11 mouse cellular contexts compared by ENCODE assay signal in genomic region chr11:62024952-62025351, GRCm38 (mm10).
DNase-seq lines count a peak whose midpoint lies in the region; ATAC-seq and TF ChIP-seq lines count a peak whose summit lies in the region.
"Had no signal": no experiment of that assay in that cellular context is flagged by ENCODE, and none has a peak within 500 bp of the region (broad histone marks: within the 10 kb centered on the region; RNA-seq: fewer than 3 reads in every experiment).

No protein-coding gene starts in this region.

- peak overlapping the region; percentile 48 for H3K27ac ChIP-seq in embryonic facial prominence, embryonic 13.5 days
- no peak overlapping the region for H3K27ac ChIP-seq in embryonic facial prominence, embryonic 10.5 days (replicated peaks)
- peak overlapping the region; percentile 82 for H3K27ac ChIP-seq in kidney, embryonic 15.5 days
- no peak overlapping the region for H3K27ac ChIP-seq in kidney, embryonic 14.5 days (ENCODE audit: low read depth, low read length)
- H3K27ac ChIP-seq in forebrain, postnatal 0 days (ENCODE audit: low read depth, low read length): no peak overlapping the region

- no peak for ATAC-seq in embryonic facial prominence, embryonic 13.5 days (ENCODE audit: insufficient number of reproducible peaks, insufficient read depth, low FRiP score, low TSS enrichment, low read depth)
- no peak for ATAC-seq in kidney, embryonic 15.5 days (replicated peaks; ENCODE audit: low FRiP score)
- ATAC-seq in kidney, embryonic 14.5 days (ENCODE audit: low FRiP score, low TSS enrichment): no peak
- ATAC-seq in forebrain, postnatal 0 days: peak; percentile 50; the same call in 1 of the 2 replicates
- no peak for ATAC-seq in erythroid progenitor cell, adult 5-6 weeks (replicated peaks; ENCODE audit: low FRiP score, poor library complexity, severe bottlenecking)

- H3K9ac ChIP-seq in embryonic facial prominence, embryonic 13.5 days: no peak overlapping the region
- H3K9ac ChIP-seq in kidney, embryonic 15.5 days: no peak overlapping the region
- H3K9ac ChIP-seq in kidney, embryonic 14.5 days (ENCODE audit: low read depth, low read length): no peak overlapping the region
- no peak overlapping the region for H3K9ac ChIP-seq in forebrain, postnatal 0 days
- H3K9ac ChIP-seq: lung, embryonic 14.5 days had no signal

- H3K27me3 ChIP-seq in embryonic facial prominence, embryonic 13.5 days: no peaks in the 10 kb centered on the region
- no peaks in the 10 kb centered on the region; the same call in 1 of the 2 replicates for H3K27me3 ChIP-seq in embryonic facial prominence, embryonic 10.5 days (replicated peaks; ENCODE audit: low read depth, poor library complexity, severe bottlenecking)
- H3K27me3 ChIP-seq in kidney, embryonic 15.5 days: no peaks in the 10 kb centered on the region
- no peaks in the 10 kb centered on the region for H3K27me3 ChIP-seq in kidney, embryonic 14.5 days (ENCODE audit: control insufficient read depth, insufficient read depth, low read length)
- H3K27me3 ChIP-seq in forebrain, postnatal 0 days (ENCODE audit: insufficient read depth, low read length): no peaks in the 10 kb centered on the region

- H3K4me1 ChIP-seq in embryonic facial prominence, embryonic 13.5 days: peaks cover 38% of the 10 kb centered on the region
- peaks cover 30% of the 10 kb centered on the region for H3K4me1 ChIP-seq in embryonic facial prominence, embryonic 10.5 days
- peaks cover 28% of the 10 kb centered on the region; the same call in 1 of the 2 replicates for H3K4me1 ChIP-seq in kidney, embryonic 15.5 days
- no peaks in the 10 kb centered on the region for H3K4me1 ChIP-seq in kidney, embryonic 14.5 days (ENCODE audit: control insufficient read depth, insufficient read depth, low read length)
- H3K4me1 ChIP-seq in forebrain, postnatal 0 days (ENCODE audit: insufficient read depth): peaks cover 11% of the 10 kb centered on the region; the same call in 1 of the 2 replicates

- no peak overlapping the region for H3K4me3 ChIP-seq in embryonic facial prominence, embryonic 13.5 days
- H3K4me3 ChIP-seq in embryonic facial prominence, embryonic 10.5 days: no peak overlapping the region
- no peak overlapping the region for H3K4me3 ChIP-seq in kidney, embryonic 15.5 days (replicated peaks)
- H3K4me3 ChIP-seq in kidney, embryonic 14.5 days (ENCODE audit: low read length): no peak overlapping the region
- no peak overlapping the region for H3K4me3 ChIP-seq in forebrain, postnatal 0 days (ENCODE audit: low read depth, low read length)

- H3K9me3 ChIP-seq in embryonic facial prominence, embryonic 13.5 days: no peaks in the 10 kb centered on the region
- no peaks in the 10 kb centered on the region for H3K9me3 ChIP-seq in embryonic facial prominence, embryonic 10.5 days
- no peaks in the 10 kb centered on the region for H3K9me3 ChIP-seq in kidney, embryonic 15.5 days (replicated peaks)
- H3K9me3 ChIP-seq in kidney, embryonic 14.5 days (ENCODE audit: control insufficient read depth, low read length): no peaks in the 10 kb centered on the region
- no peaks in the 10 kb centered on the region for H3K9me3 ChIP-seq in forebrain, postnatal 0 days (ENCODE audit: low read length)

- no peak overlapping the region for H3K4me2 ChIP-seq in embryonic facial prominence, embryonic 13.5 days
- H3K4me2 ChIP-seq in kidney, embryonic 15.5 days: no peak overlapping the region
- no peak overlapping the region for H3K4me2 ChIP-seq in kidney, embryonic 14.5 days (replicated peaks; ENCODE audit: low read depth, low read length)
- H3K4me2 ChIP-seq in forebrain, postnatal 0 days (ENCODE audit: low read depth): no peak overlapping the region
- H3K4me2 ChIP-seq: lung, embryonic 14.5 days had no signal

- no peak for TF ChIP-seq CTCF in forebrain, postnatal 0 days (IDR thresholded peaks at IDR 0.05; ENCODE audit: low read depth)

- H3K36me3 ChIP-seq in embryonic facial prominence, embryonic 13.5 days: no peaks in the 10 kb centered on the region
- H3K36me3 ChIP-seq in embryonic facial prominence, embryonic 10.5 days (replicated peaks): no peaks in the 10 kb centered on the region
- no peaks in the 10 kb centered on the region for H3K36me3 ChIP-seq in kidney, embryonic 15.5 days
- no peaks in the 10 kb centered on the region for H3K36me3 ChIP-seq in kidney, embryonic 14.5 days (ENCODE audit: control insufficient read depth, insufficient read depth, low read length)
- H3K36me3 ChIP-seq in forebrain, postnatal 0 days (ENCODE audit: insufficient read depth): no peaks in the 10 kb centered on the region

- DNase-seq in embryonic facial prominence, embryonic 10.5 days (ENCODE audit: low spot score): no peak
- peak; percentile 68 for DNase-seq in cerebellum, adult 8-10 months
- DNase-seq in forebrain, postnatal 0 days: peak; percentile 55
- DNase-seq in adrenal gland, postnatal 25 days: no peak
- DNase-seq: adrenal gland, adult 8-10 months; gastrocnemius, postnatal 36 days had no signal

- WGBS in embryonic facial prominence, embryonic 13.5 days: 35% methylated on average over 5 of the region's 5 CpGs
- WGBS in embryonic facial prominence, embryonic 10.5 days: 71% methylated on average over 5 of the region's 5 CpGs
- WGBS in kidney, embryonic 15.5 days: 61% methylated on average over 5 of the region's 5 CpGs
- WGBS in kidney, embryonic 14.5 days: 72% methylated on average over 5 of the region's 5 CpGs
- 22% methylated on average over 5 of the region's 5 CpGs for WGBS in forebrain, postnatal 0 days

Comparison
In these comparisons a context has a peak if more than half of its experiments do, and no peak if none do; other contexts are left out.
1. H3K27ac ChIP-seq: peak in embryonic facial prominence, embryonic 13.5 days (single experiment) and kidney, embryonic 15.5 days (single experiment); none in embryonic facial prominence, embryonic 10.5 days (single experiment), kidney, embryonic 14.5 days (single experiment) and forebrain, postnatal 0 days (single experiment).
2. DNase-seq: peak in cerebellum, adult 8-10 months (single experiment) and forebrain, postnatal 0 days (single experiment); none in embryonic facial prominence, embryonic 10.5 days (single experiment) and adrenal gland, postnatal 25 days (single experiment).